Mouse (Mus musculus) liver, embryonic 16.5 days (tissue): Measurements from ENCODE around the gene Ndufa6. TPM values are rescaled to one million over a fixed set of nuclear protein-coding genes. Genes with fewer than 3 reads are reported as not detected.
"Not testable (repeated sequence)": the region's sequence is repeated elsewhere in the genome, so short reads cannot be mapped to it uniquely, and the experiment has no call there.

Experiments used
- ATAC-seq: fragments of 200-750 bp; cut with Nextera tagmentation; 2 replicates; pipeline ENCODE4 v1.8.0; 2017; ENCODE audit warnings: low read depth, mild to moderate bottlenecking, moderate number of reproducible peaks, moderate library complexity
- H3K27ac ChIP-seq: fragments of 300-500 bp; sonication (generic); 2 replicates; pipeline ENCODE4 v1.5.1; 2014; ENCODE audit warnings: mild to moderate bottlenecking, low read length
- H3K27me3 ChIP-seq: fragments of 300-500 bp; sonication (generic); 2 replicates; pipeline ENCODE4 v1.6.1; 2014; ENCODE audit warnings: low read depth, low read length, mixed read lengths; ENCODE audit not compliant: control insufficient read depth, insufficient read depth
- H3K36me3 ChIP-seq: fragments of 300-500 bp; sonication (generic); 2 replicates; pipeline ENCODE4 v1.6.1; 2014; ENCODE audit warnings: mild to moderate bottlenecking; ENCODE audit not compliant: control insufficient read depth, insufficient read depth
- H3K4me1 ChIP-seq: fragments of 300-500 bp; sonication (generic); 2 replicates; pipeline ENCODE4 v1.6.1; 2014; ENCODE audit warnings: low read depth, low read length, mixed read lengths; ENCODE audit not compliant: control insufficient read depth
- H3K4me2 ChIP-seq: fragments of 300-500 bp; sonication (generic); 2 replicates; pipeline ENCODE4 v1.6.1; 2014; ENCODE audit warnings: low read depth, low read length, mixed read lengths
- H3K4me3 ChIP-seq: fragments of 300-500 bp; sonication (generic); 2 replicates; pipeline ENCODE4 v1.5.1; 2014; ENCODE audit warnings: low read depth, mild to moderate bottlenecking, low read length
- H3K9ac ChIP-seq: fragments of 300-500 bp; sonication (generic); 2 replicates; pipeline ENCODE4 v1.6.1; 2014; ENCODE audit warnings: low read depth, low read length
- H3K9me3 ChIP-seq: fragments of 300-500 bp; sonication (generic); replicated peaks from 2 replicates; pipeline ENCODE4 v1.6.1; 2016; ENCODE audit warnings: low read length; ENCODE audit not compliant: control insufficient read depth
- WGBS: fragments of 180-500 bp; shearing (Covaris S2); extraction: QIAGEN DNeasy Blood & Tissue Kit; methylation state at CpG from one replicate; pipeline ENCODE4 v1.1.7; 2014; ENCODE audit not compliant: insufficient replicate concordance; 5-methylcytosine and 5-hydroxymethylcytosine counted together
- polyA plus RNA-seq: library from polyadenylated mRNA; unstranded; fragments of >200 nt; fragmentation: Nextera tagmentation; extraction: Ambion mirVana; gene quantifications from 2 replicates; pipeline ENCODE4 v1.2.1, GENCODE M21; 2015

Ndufa6 gene
- polyA plus RNA-seq, 1 experiment from 2014 or later: 350 TPM

DNA sequence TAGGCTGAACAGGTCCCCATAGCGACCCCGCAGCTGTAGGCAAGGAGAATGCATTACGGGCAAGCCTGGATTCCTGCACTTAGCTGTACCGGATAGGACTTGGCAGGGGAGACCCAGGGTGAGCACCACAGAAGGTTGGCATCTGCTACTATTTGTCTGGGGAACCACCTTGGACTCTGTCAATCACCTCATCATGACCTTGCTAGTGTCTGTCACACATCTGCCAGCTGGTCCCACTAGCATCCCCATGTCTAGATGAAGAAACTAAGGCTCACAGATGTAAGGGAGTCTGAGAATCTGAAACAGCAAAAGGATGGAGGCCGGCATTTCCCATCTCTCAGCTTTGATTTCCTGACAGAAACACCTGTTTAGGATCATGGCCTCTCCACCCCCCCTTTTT, 20.3 kb upstream of the Ndufa6 start:
- H3K4me2 ChIP-seq: no peak overlapping the region
- WGBS: 79% methylated on average over 5 of the region's 5 CpGs
- H3K9me3 ChIP-seq: no peaks in the 10 kb centered on the region
- no peak overlapping the region for H3K4me3 ChIP-seq
- no peak overlapping the region for H3K9ac ChIP-seq
- H3K27ac ChIP-seq: no peak overlapping the region
- ATAC-seq: no peak
- H3K4me1 ChIP-seq: no peaks in the 10 kb centered on the region
- no peaks in the 10 kb centered on the region for H3K36me3 ChIP-seq
- no peaks in the 10 kb centered on the region for H3K27me3 ChIP-seq

DNA sequence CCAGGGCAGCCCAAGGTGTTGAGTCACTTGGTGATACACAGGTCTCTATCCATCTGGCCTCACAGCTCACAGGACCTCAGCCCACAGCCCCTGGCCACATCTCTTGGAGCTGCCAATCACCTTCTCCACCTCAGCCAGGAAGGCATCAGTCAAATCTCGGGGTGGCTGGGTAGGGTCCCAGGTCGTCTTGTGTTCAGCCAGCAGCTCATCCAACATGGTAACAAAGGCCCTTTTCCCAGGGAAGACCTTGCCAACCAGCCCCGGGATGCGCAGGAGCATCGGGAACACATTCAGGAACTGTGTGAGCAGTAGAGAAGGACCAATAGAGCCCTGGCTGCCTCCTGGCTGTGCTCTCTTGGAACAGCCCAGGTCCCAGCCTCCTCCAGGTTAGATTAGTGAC, 18.9 kb upstream of the Ndufa6 start:
- WGBS: 63% methylated on average over 5 of the region's 5 CpGs
- H3K4me1 ChIP-seq: no peaks in the 10 kb centered on the region
- ATAC-seq: no peak
- no peaks in the 10 kb centered on the region for H3K27me3 ChIP-seq
- no peak overlapping the region for H3K9ac ChIP-seq
- no peaks in the 10 kb centered on the region for H3K9me3 ChIP-seq
- no peaks in the 10 kb centered on the region for H3K36me3 ChIP-seq
- H3K4me2 ChIP-seq: no peak overlapping the region
- no peak overlapping the region for H3K27ac ChIP-seq
- H3K4me3 ChIP-seq: no peak overlapping the region

DNA sequence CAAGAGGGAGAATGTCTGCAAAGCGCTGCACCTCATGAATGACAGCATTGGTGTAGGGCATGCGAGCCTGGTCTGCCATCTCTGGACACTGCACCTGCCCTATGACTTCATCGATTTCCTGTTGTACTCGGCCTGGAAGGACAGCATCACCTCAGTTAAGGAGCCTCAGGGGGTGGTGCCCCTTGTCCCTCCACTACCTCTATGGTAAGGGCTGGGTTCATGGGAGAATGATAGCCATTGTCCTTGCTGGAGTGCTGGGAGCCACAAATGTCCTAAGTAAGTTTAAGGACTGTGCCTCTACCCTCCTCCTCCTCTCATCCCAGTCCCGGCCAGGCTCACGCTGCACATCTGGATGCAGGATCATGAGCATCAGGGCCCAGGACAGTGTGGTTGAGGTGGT, 18.3 kb upstream of the Ndufa6 start:
- Histone ChIP-seq H3K4me1 (no peaks in the 10 kb centered on the region), H3K27me3 (no peaks in the 10 kb centered on the region), H3K36me3 (no peaks in the 10 kb centered on the region), H3K27ac (no peak overlapping the region), H3K9ac (no peak overlapping the region), H3K4me3 (no peak overlapping the region), H3K9me3 (no peaks in the 10 kb centered on the region), H3K4me2 (no peak overlapping the region)
- no peak for ATAC-seq
- WGBS: 74% methylated on average over 6 of the region's 6 CpGs

DNA sequence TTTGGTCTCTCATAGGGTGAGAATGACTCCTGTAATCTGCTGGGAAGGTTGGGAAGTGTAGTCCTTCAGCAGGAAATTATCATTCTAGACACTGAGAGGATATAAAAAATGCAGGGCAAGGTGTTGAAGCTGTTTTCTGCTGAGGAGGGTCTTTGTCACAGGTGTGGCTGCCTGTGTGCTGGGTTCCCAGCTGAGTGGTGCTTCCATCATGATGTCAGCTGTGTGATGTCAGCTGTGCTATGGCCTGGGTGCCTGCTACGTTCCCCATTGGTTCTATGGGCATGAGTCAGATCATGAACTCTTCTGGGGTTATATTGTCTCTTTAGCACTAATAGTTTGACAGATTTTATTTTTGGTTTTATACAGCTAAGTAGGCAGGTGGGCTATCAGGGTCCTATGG, 14.7 kb upstream of the Ndufa6 start:
- H3K9me3 ChIP-seq: no peaks in the 10 kb centered on the region
- no peaks in the 10 kb centered on the region for H3K4me1 ChIP-seq
- WGBS: 70% methylated on average over 1 of the region's 1 CpGs
- H3K27me3 ChIP-seq: no peaks in the 10 kb centered on the region
- no peak for ATAC-seq
- no peaks in the 10 kb centered on the region for H3K36me3 ChIP-seq
- H3K4me3 ChIP-seq: no peak overlapping the region
- H3K9ac ChIP-seq: no peak overlapping the region
- H3K27ac ChIP-seq: no peak overlapping the region
- no peak overlapping the region for H3K4me2 ChIP-seq

DNA sequence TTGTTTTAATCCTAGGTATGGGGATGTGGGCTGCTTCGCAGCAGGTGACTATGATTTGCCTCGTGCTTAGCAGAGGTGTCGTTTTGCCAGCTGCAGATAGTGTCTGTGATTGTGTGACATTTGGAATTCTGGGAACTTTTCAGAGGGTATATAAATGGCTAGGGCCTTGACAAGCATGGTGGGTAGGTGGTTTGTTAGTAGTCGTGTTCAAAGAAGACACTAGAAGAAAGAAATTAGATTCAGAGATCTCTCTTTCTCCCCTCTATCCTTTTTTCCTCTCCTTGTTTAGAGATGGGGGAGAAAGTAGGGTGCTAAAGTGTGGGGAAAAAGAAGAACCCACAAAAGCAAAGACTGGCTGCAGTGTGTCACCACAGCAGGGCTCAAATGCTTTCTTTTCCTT, 14.0 kb upstream of the Ndufa6 start:
- Histone ChIP-seq H3K27ac (no peak overlapping the region), H3K4me2 (no peak overlapping the region), H3K9me3 (no peaks in the 10 kb centered on the region), H3K4me3 (no peak overlapping the region), H3K36me3 (no peaks in the 10 kb centered on the region), H3K4me1 (no peaks in the 10 kb centered on the region), H3K9ac (no peak overlapping the region), H3K27me3 (no peaks in the 10 kb centered on the region)
- 61% methylated on average over 4 of the region's 4 CpGs for WGBS
- ATAC-seq: no peak

DNA sequence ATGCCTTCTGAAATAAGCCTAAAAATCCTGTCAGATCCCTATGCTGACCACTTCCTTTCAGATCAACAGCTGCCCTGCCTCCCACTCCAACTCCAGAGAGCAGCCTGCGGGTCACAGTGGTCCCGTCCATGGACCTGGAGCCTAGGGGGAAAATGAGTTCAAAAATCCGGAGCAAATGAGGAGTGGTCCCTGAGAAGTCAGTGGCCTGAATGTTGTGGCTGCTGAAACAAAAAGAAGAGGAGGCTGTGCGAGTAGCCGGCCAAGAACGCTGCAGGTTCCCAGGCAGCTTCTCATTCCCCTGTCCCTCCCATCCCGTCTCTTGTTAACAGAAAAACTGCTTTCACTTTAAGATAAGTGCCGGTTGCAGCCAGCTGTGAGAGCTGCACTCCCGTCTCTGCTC, 10.4 kb upstream of the Ndufa6 start:
- ATAC-seq, H3K4me1 ChIP-seq, H3K9ac ChIP-seq, H3K4me3 ChIP-seq, H3K27me3 ChIP-seq, H3K9me3 ChIP-seq, H3K27ac ChIP-seq, H3K36me3 ChIP-seq: not testable (repeated sequence)
- peak overlapping the region; percentile 44 for H3K4me2 ChIP-seq
- 4% methylated on average over 6 of the region's 9 CpGs for WGBS

DNA sequence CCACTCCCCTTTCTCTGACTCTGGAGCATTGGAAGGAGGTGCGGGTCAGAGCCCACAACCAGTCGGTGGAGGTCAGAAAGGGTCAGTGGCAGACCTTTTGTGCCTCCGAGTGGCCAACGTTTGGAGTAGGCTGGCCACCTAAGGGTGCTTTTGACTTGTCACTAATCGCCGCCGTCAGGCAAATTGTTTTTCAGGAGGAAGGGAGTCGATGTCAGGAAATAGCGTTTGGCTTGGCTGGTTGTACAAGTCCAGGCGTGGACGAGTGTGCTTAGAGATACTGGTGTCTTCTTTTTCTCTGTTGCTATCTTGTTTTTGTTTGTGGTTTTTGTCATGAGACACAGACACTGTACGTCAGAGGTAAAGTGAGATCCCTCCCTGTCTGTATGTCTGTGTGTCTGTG, 9.7 kb upstream of the Ndufa6 start:
- not testable (repeated sequence) for H3K4me2 ChIP-seq, H3K9me3 ChIP-seq, H3K4me1 ChIP-seq, H3K36me3 ChIP-seq, H3K9ac ChIP-seq, H3K27me3 ChIP-seq, ATAC-seq, H3K4me3 ChIP-seq, H3K27ac ChIP-seq
- WGBS: 20% methylated on average over 7 of the region's 12 CpGs

DNA sequence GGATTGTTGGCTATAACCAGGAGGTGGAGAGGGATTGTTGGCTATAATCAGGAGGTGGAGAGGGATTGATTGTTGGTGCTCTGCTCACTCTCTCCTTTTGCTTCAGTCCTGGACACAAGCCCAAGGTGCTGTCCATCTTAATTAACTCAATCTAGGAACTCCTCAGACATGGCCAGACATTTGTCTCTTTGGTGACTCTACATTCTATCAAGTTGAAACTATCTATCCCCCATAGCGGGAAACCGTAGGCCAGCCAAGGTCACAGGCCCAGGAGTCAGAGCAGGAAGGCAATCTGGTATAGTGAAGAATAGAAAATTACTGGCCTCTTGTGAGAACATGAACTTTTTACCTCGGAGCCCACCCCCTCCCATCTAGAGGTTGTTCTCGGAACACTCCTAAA, 8.1 kb upstream of the Ndufa6 start:
- Histone ChIP-seq H3K4me1 (peaks cover 9% of the 10 kb centered on the region), H3K27me3 (no peaks in the 10 kb centered on the region), H3K36me3 (no peaks in the 10 kb centered on the region), H3K27ac (no peak overlapping the region), H3K4me3 (no peak overlapping the region), H3K4me2 (no peak overlapping the region), H3K9me3 (no peaks in the 10 kb centered on the region), H3K9ac (no peak overlapping the region)
- WGBS: 59% methylated on average over 4 of the region's 4 CpGs
- no peak for ATAC-seq

DNA sequence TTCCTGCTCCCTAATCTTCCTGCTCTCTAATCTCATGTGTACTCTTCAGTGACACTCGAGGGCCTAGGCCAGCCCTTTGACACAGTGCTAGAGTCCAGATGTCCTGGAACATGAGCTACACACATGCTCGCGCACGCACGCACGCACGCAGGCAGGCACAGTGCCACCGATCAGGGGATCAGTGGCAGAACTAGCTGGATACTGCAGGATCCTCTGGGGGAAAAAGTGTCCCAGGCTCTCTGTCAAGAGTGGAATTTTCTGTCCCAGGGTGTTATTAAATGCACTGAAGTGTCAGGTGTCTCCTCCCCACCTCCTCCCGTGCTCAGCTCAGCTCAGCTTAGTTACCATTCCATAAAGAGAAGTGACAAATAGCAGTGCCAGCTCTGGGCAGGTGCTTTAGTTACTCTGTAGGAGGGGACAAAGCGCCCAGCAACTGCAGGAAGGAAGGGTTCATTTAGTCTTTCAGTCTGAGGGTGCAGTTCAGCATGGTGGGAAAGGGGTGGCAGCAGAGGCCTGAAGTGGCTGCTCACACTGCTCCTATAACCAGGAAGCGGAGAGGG, 7.4 kb upstream of the Ndufa6 start:
- Histone ChIP-seq H3K9ac (no peak overlapping the region), H3K27me3 (no peaks in the 10 kb centered on the region), H3K9me3 (no peaks in the 10 kb centered on the region), H3K4me1 (peaks cover 9% of the 10 kb centered on the region), H3K36me3 (no peaks in the 10 kb centered on the region), H3K27ac (peak overlapping the region; percentile 68; the same call in 1 of the 2 replicates), H3K4me3 (no peak overlapping the region), H3K4me2 (no peak overlapping the region)
- ATAC-seq: peak; percentile 91
- 61% methylated on average over 11 of the region's 11 CpGs for WGBS
